In genomic region chr7:40906484-40906883, GRCm38 (mm10) we compare ENCODE assay signal across 21 mouse cellular contexts. TPM values are rescaled to one million over a fixed set of nuclear protein-coding genes. Genes with fewer than 3 reads are reported as not detected.
DNase-seq lines count a peak whose midpoint lies in the region; ATAC-seq and TF ChIP-seq lines count a peak whose summit lies in the region.
"Had no signal": no experiment of that assay in that cellular context is flagged by ENCODE, and none has a peak within 500 bp of the region (broad histone marks: within the 10 kb centered on the region; RNA-seq: fewer than 3 reads in every experiment).

No protein-coding gene starts in this region.

- intact Hi-C loops in heart, postnatal 25 days (cut with DNase I), result no loop called here

- peaks cover 8% of the 10 kb centered on the region for H3K36me3 ChIP-seq in forebrain, postnatal 0 days (ENCODE audit: insufficient read depth)
- no peaks in the 10 kb centered on the region for H3K36me3 ChIP-seq in forebrain, embryonic 11.5 days (ENCODE audit: control insufficient read depth, insufficient read depth, low read length)
- H3K36me3 ChIP-seq in midbrain, embryonic 14.5 days (ENCODE audit: control insufficient read depth, insufficient read depth, low read length), result 0 out of 2 replicates have a peak, but pooled peaks cover 5% of the 10 kb centered on the region
- H3K36me3 ChIP-seq: heart, embryonic 15.5 days had no signal

- WGBS in forebrain, postnatal 0 days, result 26% methylated on average over 1 of the region's 1 CpGs
- WGBS in forebrain, embryonic 11.5 days, result 83% methylated on average over 1 of the region's 1 CpGs
- WGBS in midbrain, embryonic 14.5 days, result 68% methylated on average over 1 of the region's 1 CpGs

- peaks cover 12% of the 10 kb centered on the region for H3K4me1 ChIP-seq in forebrain, postnatal 0 days (ENCODE audit: insufficient read depth)
- 0 out of 2 replicates have a peak, but pooled peaks cover 3% of the 10 kb centered on the region for H3K4me1 ChIP-seq in forebrain, embryonic 11.5 days (replicated peaks; ENCODE audit: control insufficient read depth, insufficient read depth, low read length)
- peaks cover 19% of the 10 kb centered on the region for H3K4me1 ChIP-seq in midbrain, embryonic 14.5 days (ENCODE audit: control insufficient read depth, insufficient read depth, low read length)
- H3K4me1 ChIP-seq: heart, embryonic 15.5 days had no signal

- no peak overlapping the region for H3K9ac ChIP-seq in forebrain, postnatal 0 days
- H3K9ac ChIP-seq in forebrain, embryonic 11.5 days (ENCODE audit: low read length), result no peak overlapping the region
- no peak overlapping the region for H3K9ac ChIP-seq in midbrain, embryonic 14.5 days (replicated peaks; ENCODE audit: low read length)
- H3K9ac ChIP-seq: heart, embryonic 15.5 days; hindbrain, embryonic 13.5 days; midbrain, embryonic 12.5 days had no signal

- no peak overlapping the region for H3K27ac ChIP-seq in forebrain, postnatal 0 days (ENCODE audit: low read depth, low read length)
- no peak overlapping the region for H3K27ac ChIP-seq in forebrain, embryonic 11.5 days (ENCODE audit: low read depth, low read length)
- no peak overlapping the region for H3K27ac ChIP-seq in midbrain, embryonic 14.5 days (replicated peaks; ENCODE audit: low read depth, low read length)
- H3K27ac ChIP-seq: heart, embryonic 15.5 days; hindbrain, embryonic 13.5 days; midbrain, embryonic 12.5 days had no signal

- no peak overlapping the region for H3K4me2 ChIP-seq in forebrain, postnatal 0 days (ENCODE audit: low read depth)
- no peak overlapping the region for H3K4me2 ChIP-seq in forebrain, embryonic 11.5 days (ENCODE audit: low read depth, low read length, severe bottlenecking)
- no peak overlapping the region for H3K4me2 ChIP-seq in midbrain, embryonic 14.5 days (ENCODE audit: low read length)
- H3K4me2 ChIP-seq: heart, embryonic 15.5 days; hindbrain, embryonic 13.5 days; midbrain, embryonic 12.5 days had no signal

- H3K9me3 ChIP-seq in forebrain, postnatal 0 days (ENCODE audit: low read length), result no peaks in the 10 kb centered on the region
- no peaks in the 10 kb centered on the region for H3K9me3 ChIP-seq in forebrain, embryonic 11.5 days (ENCODE audit: control insufficient read depth, low read length)
- no peaks in the 10 kb centered on the region for H3K9me3 ChIP-seq in midbrain, embryonic 14.5 days (ENCODE audit: control insufficient read depth, low read length)
- H3K9me3 ChIP-seq: heart, embryonic 15.5 days; hindbrain, embryonic 13.5 days; midbrain, embryonic 12.5 days had no signal

- no peaks in the 10 kb centered on the region for H3K27me3 ChIP-seq in forebrain, postnatal 0 days (ENCODE audit: insufficient read depth, low read length)
- H3K27me3 ChIP-seq in forebrain, embryonic 11.5 days (ENCODE audit: control insufficient read depth, insufficient read depth, low read length), result peaks cover 12% of the 10 kb centered on the region
- peaks cover 11% of the 10 kb centered on the region; the same call in 1 of the 2 replicates for H3K27me3 ChIP-seq in midbrain, embryonic 14.5 days (ENCODE audit: control insufficient read depth, insufficient read depth, low read length)

- DNase-seq in forebrain, postnatal 0 days, result peak; percentile 43
- DNase-seq in forebrain, embryonic 11.5 days (ENCODE audit: low spot score), result no peak
- peak; percentile 47 to 80 for DNase-seq in layer of hippocampus, adult 18-20 months (ENCODE audit: low spot score in 2 of 2)
- DNase-seq in layer of hippocampus, postnatal 10 days (ENCODE audit: low spot score in 2 of 2), result no peak
- peak; percentile 17 to 28 for DNase-seq in gastrocnemius, adult 8-10 months (ENCODE audit: low spot score in 2 of 2)
- peak; percentile 18 for DNase-seq in heart, postnatal 25 days (ENCODE audit: low spot score)
- DNase-seq in T-cell, adult 2 months (ENCODE audit: low spot score), result no peak
- DNase-seq in midbrain, embryonic 14.5 days, result no peak
- DNase-seq: cerebellum, adult 9-10 months; embryo, embryonic 11 days; kidney, adult 11 months; kidney, postnatal 25 days; lung, postnatal 14 days; right cerebral cortex, postnatal 14 days; thymus, postnatal 36 days had no signal

- no peak for TF ChIP-seq CTCF in forebrain, postnatal 0 days (IDR thresholded peaks at IDR 0.05; ENCODE audit: low read depth)

- H3K4me3 ChIP-seq in forebrain, postnatal 0 days (ENCODE audit: low read depth, low read length), result no peak overlapping the region
- H3K4me3 ChIP-seq in forebrain, embryonic 11.5 days (ENCODE audit: low read depth, low read length), result no peak overlapping the region
- no peak overlapping the region for H3K4me3 ChIP-seq in midbrain, embryonic 14.5 days (replicated peaks; ENCODE audit: low read depth, low read length)
- H3K4me3 ChIP-seq: heart, embryonic 15.5 days; hindbrain, embryonic 13.5 days; midbrain, embryonic 12.5 days had no signal

- peak; percentile 78 for ATAC-seq in forebrain, postnatal 0 days
- no peak for ATAC-seq in forebrain, embryonic 11.5 days (replicated peaks; ENCODE audit: low FRiP score)
- ATAC-seq in midbrain, embryonic 14.5 days (ENCODE audit: low FRiP score, low TSS enrichment), result no peak
- ATAC-seq: CD4-positive, CD25-positive, alpha-beta regulatory T cell, adult 4 months had no signal

RNA-seq across cellular contexts. Expression of gene Vstm2b, which starts 8.4 kb away (rescaled TPM):
- total RNA-seq in forebrain, postnatal 0 days (2014; rRNA removed), result 55.4 and 64.6 TPM in 2 replicates
- 27.2 and 31.8 TPM in 2 replicates for polyA plus RNA-seq in forebrain, postnatal 0 days (2015; fragmentation: Nextera tagmentation; extraction: Ambion mirVana)
- 7.6 and 7.7 TPM in 2 replicates for polyA plus RNA-seq in forebrain, embryonic 11.5 days (2014; fragmentation: Nextera tagmentation; extraction: Ambion mirVana)
- 10 to 100 TPM; 69.8 to 77.5 TPM for total RNA-seq in layer of hippocampus, adult 18-20 months (2021)
- total RNA-seq in layer of hippocampus, postnatal 10 days (2021), result 10 to 100 TPM; 55.9 to 60.9 TPM
- under 1 TPM in 2 of 4 experiments, not detected in 2; 0.29 to 0.34 TPM for total RNA-seq in gastrocnemius, adult 8-10 months (2022)
- total RNA-seq in heart, postnatal 25 days (2021), result not detected
- polyA plus RNA-seq in midbrain, embryonic 14.5 days (2014; fragmentation: Nextera tagmentation; extraction: Ambion mirVana), result 21.1 and 25.6 TPM in 2 replicates
- total RNA-seq: MEL had no signal
- polyA plus RNA-seq: CD4-positive, CD25-positive, alpha-beta regulatory T cell, adult 4 months; liver, embryonic 16.5 days had no signal

Comparison
In these comparisons a context has a peak if more than half of its experiments do, and no peak if none do; other contexts are left out.
1. DNase-seq: peak in forebrain, postnatal 0 days (single experiment), layer of hippocampus, adult 18-20 months (2 of 2), gastrocnemius, adult 8-10 months (2 of 2) and heart, postnatal 25 days (single experiment); none in forebrain, embryonic 11.5 days (single experiment), layer of hippocampus, postnatal 10 days (0 of 2), T-cell, adult 2 months (single experiment) and midbrain, embryonic 14.5 days (single experiment).
2. RNA of gene Vstm2b, which starts 8.4 kb away (total RNA-seq): 69.8 to 77.5 TPM in layer of hippocampus, adult 18-20 months, 55.4 to 64.6 TPM in forebrain, postnatal 0 days and 55.9 to 60.9 TPM in layer of hippocampus, postnatal 10 days; 0.29 to 0.34 TPM in gastrocnemius, adult 8-10 months and not detected in heart, postnatal 25 days; every median in the first group is over 10 times any median in the second.